Mouse (Mus musculus) myocyte (in vitro differentiated cells): ENCODE measurements around the gene Myo18a. TPM values are rescaled to one million over a fixed set of nuclear protein-coding genes. Genes with fewer than 3 reads are reported as not detected.

Experiments
- H3K27me3 ChIP-seq: one replicate; pipeline ENCODE4 v1.6.1; 2011; ENCODE audit not compliant: control insufficient read depth, insufficient read depth, insufficient read length
- H3K36me3 ChIP-seq: one replicate; pipeline ENCODE4 v1.6.1; 2011; ENCODE audit not compliant: control insufficient read depth, insufficient read depth
- H3K4me2 ChIP-seq: one replicate; pipeline ENCODE4 v1.6.1; 2011; ENCODE audit warnings: low read depth, control low read depth
- H3K4me3 ChIP-seq: one replicate; pipeline ENCODE4 v1.5.1; 2011; ENCODE audit warnings: mild to moderate bottlenecking, control low read depth, moderate library complexity
- H3K79me2 ChIP-seq: one replicate; pipeline ENCODE4 v1.6.1; 2011; ENCODE audit not compliant: control insufficient read depth, insufficient read depth
- H3ac ChIP-seq: one replicate; pipeline ENCODE4 v1.6.1; 2011; ENCODE audit not compliant: control insufficient read depth, insufficient read length
- CEBPB ChIP-seq: IDR thresholded peaks from 2 replicates; pipeline ENCODE4 v1.6.1; 2011; ENCODE audit warnings: mild to moderate bottlenecking, moderate library complexity; ENCODE audit not compliant: poor library complexity, insufficient read depth, severe bottlenecking
- E2F4 ChIP-seq: IDR thresholded peaks from one replicate; pipeline ENCODE4 v1.6.1; 2011; ENCODE audit warnings: mild to moderate bottlenecking, control low read depth, moderate library complexity; ENCODE audit not compliant: insufficient read depth
- MAX ChIP-seq: IDR thresholded peaks from one replicate; pipeline ENCODE4 v1.6.1; 2011; ENCODE audit warnings: low read depth, mild to moderate bottlenecking, control low read depth
- MYOD1 ChIP-seq, 3 experiments: IDR thresholded peaks; one replicate each; pipeline ENCODE4 v1.6.1; 2011; ENCODE audit warnings: control low read depth in 2 of 3, low read depth in 2 of 3, mild to moderate bottlenecking in 2 of 3, moderate library complexity in 1 of 3; ENCODE audit not compliant: insufficient read length in 2 of 3, control insufficient read depth in 1 of 3
- MYOG ChIP-seq, 3 experiments: IDR thresholded peaks; one replicate each; pipeline ENCODE4 v1.6.1; 2011; ENCODE audit warnings: control low read depth in 2 of 3, low read depth in 2 of 3, mild to moderate bottlenecking in 2 of 3; ENCODE audit not compliant: insufficient read length in 2 of 3, control insufficient read depth in 1 of 3, insufficient read depth in 1 of 3
- POLR2A ChIP-seq: IDR thresholded peaks from one replicate; pipeline ENCODE4 v1.6.1; 2011; ENCODE audit warnings: low read depth, mild to moderate bottlenecking, control low read depth, moderate library complexity; ENCODE audit not compliant: insufficient read length
- POLR2AphosphoS2 ChIP-seq: IDR thresholded peaks from one replicate; pipeline ENCODE4 v1.6.1; 2011; ENCODE audit warnings: low read depth, control low read depth; ENCODE audit not compliant: insufficient read length
- REST ChIP-seq: IDR thresholded peaks from one replicate; pipeline ENCODE4 v1.6.1; 2011; ENCODE audit warnings: mild to moderate bottlenecking, control low read depth, moderate library complexity; ENCODE audit not compliant: insufficient read depth, insufficient read length
- SRF ChIP-seq: IDR thresholded peaks from one replicate; pipeline ENCODE4 v1.6.1; 2011; ENCODE audit warnings: low read depth; ENCODE audit not compliant: control insufficient read depth, insufficient read length
- TCF12 ChIP-seq: IDR thresholded peaks from one replicate; pipeline ENCODE4 v1.6.1; 2011; ENCODE audit warnings: mild to moderate bottlenecking, control low read depth; ENCODE audit not compliant: poor library complexity, insufficient read depth, severe bottlenecking
- TCF3 ChIP-seq: IDR thresholded peaks from one replicate; pipeline ENCODE4 v1.6.1; 2011; ENCODE audit warnings: low read depth, control low read depth; ENCODE audit not compliant: insufficient read length
- USF1 ChIP-seq: IDR thresholded peaks from one replicate; pipeline ENCODE4 v1.6.1; 2011; ENCODE audit warnings: low read depth, mild to moderate bottlenecking, control low read depth, moderate library complexity
- polyA plus RNA-seq: library from polyadenylated mRNA; unstranded; fragments of >200 nt; fragmentation: generic; extraction: Trizol; gene quantifications from one replicate; pipeline ENCODE4 v1.2.1, GENCODE M21; 2012; ENCODE audit warnings: missing spikeins

Gene Myo18a
- polyA plus RNA-seq, 1 experiment, result 169 TPM

GRCm38 (mm10) chr11:77783747-77784646 is 21.0 kb downstream of the Myo18a start:
- TF ChIP-seq SRF (no peak), REST (no peak), MYOD1 (IDR thresholded peaks at IDR 0.05; ENCODE audit: control insufficient read depth in 1 of 3, insufficient read length in 2 of 3, low read depth in 2 of 3) (peak in 1 of 3 experiments; percentile 45), USF1 (no peak), MYOG (IDR thresholded peaks at IDR 0.05; ENCODE audit: control insufficient read depth in 1 of 3, insufficient read depth in 1 of 3, insufficient read length in 2 of 3, low read depth in 2 of 3) (peak in 1 of 3 experiments; percentile 21), E2F4 (no peak)
- peak overlapping the region; percentile 90 for H3K4me2 ChIP-seq
- H3K27me3 ChIP-seq, result no peaks in the 10 kb centered on the region
- no peak overlapping the region for H3ac ChIP-seq
- H3K4me3 ChIP-seq, result peak overlapping the region; percentile 6
- no peaks in the 10 kb centered on the region for H3K36me3 ChIP-seq
- peaks cover 4% of the 10 kb centered on the region for H3K79me2 ChIP-seq

- Histone ChIP-seq H3K4me2 (peak overlapping the region; percentile 56), H3K79me2 (peaks cover 4% of the 10 kb centered on the region), H3K4me3 (no peak overlapping the region), H3K36me3 (no peaks in the 10 kb centered on the region), H3K27me3 (no peaks in the 10 kb centered on the region), H3ac (no peak overlapping the region)
- TF ChIP-seq USF1 (no peak), MYOD1 (IDR thresholded peaks at IDR 0.05; ENCODE audit: control insufficient read depth in 1 of 3, insufficient read length in 2 of 3, low read depth in 2 of 3) (no peak), TCF12 (no peak), CEBPB (no peak), POLR2A (no peak), SRF (no peak)
Observed at GRCm38 (mm10) chr11:77784894-77785293, 21.8 kb downstream of the Myo18a start.

- H3K27me3 ChIP-seq, result no peaks in the 10 kb centered on the region
- H3K79me2 ChIP-seq, result peaks cover 4% of the 10 kb centered on the region
- H3K4me3 ChIP-seq, result no peak overlapping the region
- H3ac ChIP-seq, result no peak overlapping the region
- TF ChIP-seq REST, result no peak
- no peak for TF ChIP-seq MYOD1 (IDR thresholded peaks at IDR 0.05; ENCODE audit: control insufficient read depth in 1 of 3, insufficient read length in 2 of 3, low read depth in 2 of 3)
- TF ChIP-seq POLR2AphosphoS2, result no peak
- no peak for TF ChIP-seq USF1
- TF ChIP-seq E2F4, result no peak
- TF ChIP-seq TCF3, result no peak
- no peak for TF ChIP-seq SRF
- TF ChIP-seq TCF12, result no peak
- no peak for TF ChIP-seq CEBPB
- TF ChIP-seq MYOG (IDR thresholded peaks at IDR 0.05; ENCODE audit: control insufficient read depth in 1 of 3, insufficient read depth in 1 of 3, insufficient read length in 2 of 3, low read depth in 2 of 3), result no peak
- TF ChIP-seq MAX, result no peak
- TF ChIP-seq POLR2A, result no peak
- H3K36me3 ChIP-seq, result no peaks in the 10 kb centered on the region
- peak overlapping the region; percentile 56 for H3K4me2 ChIP-seq
Observed at GRCm38 (mm10) chr11:77785396-77785767, 22.3 kb downstream of the Myo18a start.

- peaks cover 4% of the 10 kb centered on the region for H3K79me2 ChIP-seq
- no peak for TF ChIP-seq CEBPB
- TF ChIP-seq POLR2A, result no peak
- peak in 2 of 3 experiments; percentile 34 to 76 for TF ChIP-seq MYOD1 (IDR thresholded peaks at IDR 0.05; ENCODE audit: control insufficient read depth in 1 of 3, insufficient read length in 2 of 3, low read depth in 2 of 3)
- no peak for TF ChIP-seq SRF
- peak in 1 of 3 experiments; percentile 73 for TF ChIP-seq MYOG (IDR thresholded peaks at IDR 0.05; ENCODE audit: control insufficient read depth in 1 of 3, insufficient read depth in 1 of 3, insufficient read length in 2 of 3, low read depth in 2 of 3)
- H3K4me2 ChIP-seq, result peak overlapping the region; percentile 56
- H3K27me3 ChIP-seq, result no peaks in the 10 kb centered on the region
- H3K4me3 ChIP-seq, result no peak overlapping the region
- no peaks in the 10 kb centered on the region for H3K36me3 ChIP-seq
- H3ac ChIP-seq, result no peak overlapping the region
Observed at GRCm38 (mm10) chr11:77785768-77786561, 22.9 kb downstream of the Myo18a start.

GRCm38 (mm10) chr11:77787707-77788106 is 24.7 kb downstream of the Myo18a start, which contains the start of gene Gm10277:
TSS of gene Gm10277 (minus strand) at chr11:77787747.
- no peak within 1 kb of the TSS for H3K4me3 ChIP-seq
- peaks cover 4% of the 10 kb centered on the region for H3K79me2 ChIP-seq
- no peaks in the 10 kb centered on the region for H3K27me3 ChIP-seq
- no peaks in the 10 kb centered on the region for H3K36me3 ChIP-seq
- H3ac ChIP-seq, result no peak within 1 kb of the TSS
- no peak for TF ChIP-seq TCF12
- H3K4me2 ChIP-seq, result peak within 1 kb of the TSS; percentile 56
